Comparison of ENCODE assay signal across 9 mouse cellular contexts in the genomic region with DNA sequence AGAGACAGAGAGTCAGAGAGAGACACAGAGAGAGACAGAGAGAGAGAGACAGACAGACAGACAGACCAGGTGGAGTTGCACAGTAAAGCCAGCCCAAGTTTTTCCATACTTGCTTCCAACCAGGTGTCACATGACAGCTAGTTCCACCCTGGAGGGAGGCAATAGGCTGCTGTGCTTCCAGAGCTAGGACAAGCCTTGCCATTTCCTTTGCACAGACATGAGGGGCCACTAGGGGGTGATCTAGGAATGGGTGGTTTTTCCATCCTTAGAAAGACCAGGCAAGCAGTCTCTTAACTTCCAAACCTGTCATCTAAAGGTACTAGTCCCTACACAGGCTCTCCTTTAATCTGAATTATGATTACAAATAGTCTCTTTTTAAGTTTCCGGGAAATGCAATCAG.
DNase-seq lines count a peak whose midpoint lies in the region; ATAC-seq and TF ChIP-seq lines count a peak whose summit lies in the region.
"Had no signal": no experiment of that assay in that cellular context is flagged by ENCODE, and none has a peak within 500 bp of the region (broad histone marks: within the 10 kb centered on the region; RNA-seq: fewer than 3 reads in every experiment).

No protein-coding gene starts in this region.

- H3K27me3 ChIP-seq in E14TG2a.4 (ENCODE audit: insufficient read depth, low read length) = no peaks in the 10 kb centered on the region
- H3K27me3 ChIP-seq in forebrain, embryonic 12.5 days = peaks cover 64% of the 10 kb centered on the region
- H3K27me3 ChIP-seq in heart, embryonic 15.5 days = no peaks in the 10 kb centered on the region
- no peaks in the 10 kb centered on the region for H3K27me3 ChIP-seq in liver, postnatal 0 days (ENCODE audit: insufficient read depth, low read length)
- H3K27me3 ChIP-seq: embryonic facial prominence, embryonic 12.5 days had no signal

- H3K9me3 ChIP-seq in E14TG2a.4 (ENCODE audit: low read length) = no peaks in the 10 kb centered on the region
- no peaks in the 10 kb centered on the region for H3K9me3 ChIP-seq in forebrain, embryonic 12.5 days
- H3K9me3 ChIP-seq in heart, embryonic 15.5 days (replicated peaks) = no peaks in the 10 kb centered on the region
- no peaks in the 10 kb centered on the region for H3K9me3 ChIP-seq in liver, postnatal 0 days (ENCODE audit: low read length)
- H3K9me3 ChIP-seq: embryonic facial prominence, embryonic 12.5 days had no signal

- H3K9ac ChIP-seq in forebrain, embryonic 12.5 days = no peak overlapping the region
- H3K9ac ChIP-seq in heart, embryonic 15.5 days = no peak overlapping the region
- H3K9ac ChIP-seq in liver, postnatal 0 days (replicated peaks) = no peak overlapping the region
- H3K9ac ChIP-seq: embryonic facial prominence, embryonic 12.5 days had no signal

- peak; percentile 55; the same call in 1 of the 2 replicates for ATAC-seq in forebrain, embryonic 12.5 days (ENCODE audit: low FRiP score)
- peak; percentile 51; the same call in 1 of the 2 replicates for ATAC-seq in heart, embryonic 15.5 days (replicated peaks; ENCODE audit: insufficient number of reproducible peaks, insufficient read depth, low FRiP score, low read depth)
- ATAC-seq in liver, postnatal 0 days = peak; percentile 44; the same call in 1 of the 2 replicates

- WGBS in forebrain, embryonic 12.5 days = 44% methylated on average over 1 of the region's 1 CpGs
- 14% methylated on average over 1 of the region's 1 CpGs for WGBS in heart, embryonic 15.5 days
- 17% methylated on average over 1 of the region's 1 CpGs for WGBS in liver, postnatal 0 days (ENCODE audit: insufficient replicate concordance)

- no peak for TF ChIP-seq EP300 in liver, postnatal 0 days (IDR thresholded peaks at IDR 0.05; ENCODE audit: low read depth)

- H3K36me3 ChIP-seq in E14TG2a.4 (ENCODE audit: insufficient read depth, low read length) = no peaks in the 10 kb centered on the region
- no peaks in the 10 kb centered on the region for H3K36me3 ChIP-seq in forebrain, embryonic 12.5 days (replicated peaks)
- H3K36me3 ChIP-seq in heart, embryonic 15.5 days = no peaks in the 10 kb centered on the region
- no peaks in the 10 kb centered on the region for H3K36me3 ChIP-seq in liver, postnatal 0 days (replicated peaks; ENCODE audit: insufficient read depth, low read length)
- H3K36me3 ChIP-seq: embryonic facial prominence, embryonic 12.5 days had no signal

- H3K4me3 ChIP-seq in E14TG2a.4 (replicated peaks; ENCODE audit: low read length) = no peak overlapping the region
- H3K4me3 ChIP-seq in forebrain, embryonic 12.5 days (replicated peaks) = no peak overlapping the region
- H3K4me3 ChIP-seq in heart, embryonic 15.5 days = no peak overlapping the region
- H3K4me3 ChIP-seq in liver, postnatal 0 days (ENCODE audit: low read depth, low read length) = no peak overlapping the region
- H3K4me3 ChIP-seq: embryonic facial prominence, embryonic 12.5 days had no signal

- peak; percentile 68 for TF ChIP-seq CTCF in E14TG2a.4 (conservative IDR thresholded peaks at IDR 0.05; ENCODE audit: low read length)
- peak; percentile 92 for TF ChIP-seq CTCF in liver, postnatal 0 days (IDR thresholded peaks at IDR 0.05; ENCODE audit: low read depth)

- DNase-seq in adrenal gland, postnatal 4 days (ENCODE audit: low spot score in 2 of 2) = peak; percentile 11 to 51
- DNase-seq in kidney, postnatal 10 days = peak; percentile 87
- peak; percentile 74 for DNase-seq in liver, postnatal 0 days
- peak; percentile 43 for DNase-seq in ovary, postnatal 36 days (ENCODE audit: low spot score)
- DNase-seq in thymus, postnatal 25 days = peak; percentile 29

- H3K4me2 ChIP-seq in forebrain, embryonic 12.5 days = no peak overlapping the region
- H3K4me2 ChIP-seq in heart, embryonic 15.5 days = no peak overlapping the region
- H3K4me2 ChIP-seq in liver, postnatal 0 days (ENCODE audit: low read depth, low read length) = no peak overlapping the region
- H3K4me2 ChIP-seq: embryonic facial prominence, embryonic 12.5 days had no signal

- peaks cover 7% of the 10 kb centered on the region for H3K4me1 ChIP-seq in E14TG2a.4 (replicated peaks; ENCODE audit: low read depth, low read length)
- peaks cover 46% of the 10 kb centered on the region for H3K4me1 ChIP-seq in forebrain, embryonic 12.5 days
- peaks cover 64% of the 10 kb centered on the region for H3K4me1 ChIP-seq in heart, embryonic 15.5 days (replicated peaks)
- H3K4me1 ChIP-seq in liver, postnatal 0 days (ENCODE audit: insufficient read depth) = peaks cover 20% of the 10 kb centered on the region

- no peak overlapping the region for H3K27ac ChIP-seq in forebrain, embryonic 12.5 days
- peak overlapping the region; percentile 29; the same call in 1 of the 2 replicates for H3K27ac ChIP-seq in heart, embryonic 15.5 days
- no peak overlapping the region for H3K27ac ChIP-seq in liver, postnatal 0 days (ENCODE audit: low read depth)
- H3K27ac ChIP-seq: embryonic facial prominence, embryonic 12.5 days had no signal

Comparison
In these comparisons a context has a peak if more than half of its experiments do, and no peak if none do; other contexts are left out.
1. DNase-seq: peak in every context shown above with its lines; median percentile 87 in kidney, postnatal 10 days; 74 in liver, postnatal 0 days; 43 in ovary, postnatal 36 days; 31 in adrenal gland, postnatal 4 days; 29 in thymus, postnatal 25 days.